Mouse (Mus musculus): ENCODE measurements at regions not wholly inside any gene's neighbourhood (a gene's known extent, or its start where the extent isn't known, plus 50 kb on each side); places are given as distances from the start of the nearest gene placed in this dataset.

GRCm38 (mm10) chr1:71913221-71913620 lies 260.2 kb upstream of the Fn1 start:
- no peak overlapping the region for H3K4me3 ChIP-seq (ENCODE audit: low read depth, low read length)
- 67% methylated on average over 5 of the region's 5 CpGs for WGBS
- no peaks in the 10 kb centered on the region for H3K4me1 ChIP-seq (ENCODE audit: control insufficient read depth, insufficient read depth, low read length)
- no peaks in the 10 kb centered on the region for H3K27me3 ChIP-seq (ENCODE audit: control insufficient read depth, insufficient read depth, low read length)
- H3K36me3 ChIP-seq (ENCODE audit: control insufficient read depth, insufficient read depth, low read length): no peaks in the 10 kb centered on the region
- no peak for ATAC-seq (ENCODE audit: insufficient number of reproducible peaks, low FRiP score, low TSS enrichment, low read depth)
- H3K4me2 ChIP-seq (ENCODE audit: low read depth, severe bottlenecking): no peak overlapping the region
- DNase-seq (ENCODE audit: low spot score): no peak
- no peak overlapping the region for H3K9ac ChIP-seq (ENCODE audit: low read length)
- H3K27ac ChIP-seq (replicated peaks; ENCODE audit: low read depth, low read length): no peak overlapping the region
- no peaks in the 10 kb centered on the region for H3K9me3 ChIP-seq (ENCODE audit: control insufficient read depth, low read length)

- Histone ChIP-seq H3K4me1 (ENCODE audit: control insufficient read depth, insufficient read depth, low read length) (no peaks in the 10 kb centered on the region), H3K4me2 (ENCODE audit: low read depth, severe bottlenecking) (no peak overlapping the region), H3K9ac (ENCODE audit: low read length) (no peak overlapping the region), H3K9me3 (ENCODE audit: control insufficient read depth, low read length) (no peaks in the 10 kb centered on the region), H3K27me3 (ENCODE audit: control insufficient read depth, insufficient read depth, low read length) (no peaks in the 10 kb centered on the region), H3K36me3 (ENCODE audit: control insufficient read depth, insufficient read depth, low read length) (no peaks in the 10 kb centered on the region), H3K27ac (replicated peaks; ENCODE audit: low read depth, low read length) (no peak overlapping the region), H3K4me3 (ENCODE audit: low read depth, low read length) (no peak overlapping the region)
- 26% methylated on average over 3 of the region's 3 CpGs for WGBS
- no peak for DNase-seq (ENCODE audit: low spot score)
- no peak for ATAC-seq (ENCODE audit: insufficient number of reproducible peaks, low FRiP score, low TSS enrichment, low read depth)
Observed at GRCm38 (mm10) chr1:71912441-71912840, 259.4 kb upstream of the Fn1 start.

GRCm38 (mm10) chr1:71910125-71910524 lies 257.1 kb upstream of the Fn1 start:
- WGBS: 84% methylated on average over 1 of the region's 1 CpGs
- DNase-seq (ENCODE audit: low spot score) (no peak), ATAC-seq (ENCODE audit: insufficient number of reproducible peaks, low FRiP score, low TSS enrichment, low read depth) (no peak)
- H3K4me1 ChIP-seq (ENCODE audit: control insufficient read depth, insufficient read depth, low read length): no peaks in the 10 kb centered on the region
- H3K9ac ChIP-seq (ENCODE audit: low read length): no peak overlapping the region
- no peak overlapping the region for H3K4me3 ChIP-seq (ENCODE audit: low read depth, low read length)
- H3K36me3 ChIP-seq (ENCODE audit: control insufficient read depth, insufficient read depth, low read length): no peaks in the 10 kb centered on the region
- no peaks in the 10 kb centered on the region for H3K27me3 ChIP-seq (ENCODE audit: control insufficient read depth, insufficient read depth, low read length)
- H3K27ac ChIP-seq (replicated peaks; ENCODE audit: low read depth, low read length): no peak overlapping the region
- H3K9me3 ChIP-seq (ENCODE audit: control insufficient read depth, low read length): no peaks in the 10 kb centered on the region
- H3K4me2 ChIP-seq (ENCODE audit: low read depth, severe bottlenecking): no peak overlapping the region

GRCm38 (mm10) chr1:71909508-71910124 lies 256.6 kb upstream of the Fn1 start:
- Histone ChIP-seq H3K4me2 (ENCODE audit: low read depth, severe bottlenecking) (no peak overlapping the region), H3K27me3 (ENCODE audit: control insufficient read depth, insufficient read depth, low read length) (no peaks in the 10 kb centered on the region), H3K9ac (ENCODE audit: low read length) (no peak overlapping the region), H3K27ac (replicated peaks; ENCODE audit: low read depth, low read length) (no peak overlapping the region), H3K36me3 (ENCODE audit: control insufficient read depth, insufficient read depth, low read length) (no peaks in the 10 kb centered on the region), H3K4me3 (ENCODE audit: low read depth, low read length) (no peak overlapping the region), H3K9me3 (ENCODE audit: control insufficient read depth, low read length) (no peaks in the 10 kb centered on the region), H3K4me1 (ENCODE audit: control insufficient read depth, insufficient read depth, low read length) (no peaks in the 10 kb centered on the region)
- WGBS: 74% methylated on average over 11 of the region's 11 CpGs
- DNase-seq (ENCODE audit: low spot score): no peak
- no peak for ATAC-seq (ENCODE audit: insufficient number of reproducible peaks, low FRiP score, low TSS enrichment, low read depth)

GRCm38 (mm10) chr1:71904376-71904948 lies 251.5 kb upstream of the Fn1 start:
- H3K4me3 ChIP-seq (ENCODE audit: low read depth, low read length): no peak overlapping the region
- DNase-seq (ENCODE audit: low spot score) (no peak), ATAC-seq (ENCODE audit: insufficient number of reproducible peaks, low FRiP score, low TSS enrichment, low read depth) (no peak)
- no peak overlapping the region for H3K9ac ChIP-seq (ENCODE audit: low read length)
- no peaks in the 10 kb centered on the region for H3K27me3 ChIP-seq (ENCODE audit: control insufficient read depth, insufficient read depth, low read length)
- H3K27ac ChIP-seq (replicated peaks; ENCODE audit: low read depth, low read length): no peak overlapping the region
- H3K36me3 ChIP-seq (ENCODE audit: control insufficient read depth, insufficient read depth, low read length): no peaks in the 10 kb centered on the region
- 87% methylated on average over 4 of the region's 4 CpGs for WGBS
- no peaks in the 10 kb centered on the region for H3K4me1 ChIP-seq (ENCODE audit: control insufficient read depth, insufficient read depth, low read length)
- no peaks in the 10 kb centered on the region for H3K9me3 ChIP-seq (ENCODE audit: control insufficient read depth, low read length)
- no peak overlapping the region for H3K4me2 ChIP-seq (ENCODE audit: low read depth, severe bottlenecking)

- Histone ChIP-seq H3K36me3 (ENCODE audit: control insufficient read depth, insufficient read depth, low read length) (no peaks in the 10 kb centered on the region), H3K27me3 (ENCODE audit: control insufficient read depth, insufficient read depth, low read length) (no peaks in the 10 kb centered on the region), H3K9ac (ENCODE audit: low read length) (no peak overlapping the region), H3K9me3 (ENCODE audit: control insufficient read depth, low read length) (no peaks in the 10 kb centered on the region), H3K4me1 (ENCODE audit: control insufficient read depth, insufficient read depth, low read length) (peaks cover 13% of the 10 kb centered on the region; the same call in 1 of the 2 replicates), H3K4me2 (ENCODE audit: low read depth, severe bottlenecking) (no peak overlapping the region), H3K27ac (replicated peaks; ENCODE audit: low read depth, low read length) (no peak overlapping the region), H3K4me3 (ENCODE audit: low read depth, low read length) (no peak overlapping the region)
- 77% methylated on average over 8 of the region's 9 CpGs for WGBS
- DNase-seq (ENCODE audit: low spot score): no peak
- ATAC-seq (ENCODE audit: insufficient number of reproducible peaks, low FRiP score, low TSS enrichment, low read depth): no peak
Observed at GRCm38 (mm10) chr1:71900106-71901074, 247.4 kb upstream of the Fn1 start.

GRCm38 (mm10) chr1:71899128-71899527 lies 246.1 kb upstream of the Fn1 start:
- WGBS: 74% methylated on average over 8 of the region's 8 CpGs
- H3K4me3 ChIP-seq (ENCODE audit: low read depth, low read length): no peak overlapping the region
- no peak for ATAC-seq (ENCODE audit: insufficient number of reproducible peaks, low FRiP score, low TSS enrichment, low read depth)
- DNase-seq (ENCODE audit: low spot score): no peak
- no peak overlapping the region for H3K4me2 ChIP-seq (ENCODE audit: low read depth, severe bottlenecking)
- H3K27me3 ChIP-seq (ENCODE audit: control insufficient read depth, insufficient read depth, low read length): no peaks in the 10 kb centered on the region
- no peaks in the 10 kb centered on the region for H3K9me3 ChIP-seq (ENCODE audit: control insufficient read depth, low read length)
- no peaks in the 10 kb centered on the region for H3K36me3 ChIP-seq (ENCODE audit: control insufficient read depth, insufficient read depth, low read length)
- H3K27ac ChIP-seq (replicated peaks; ENCODE audit: low read depth, low read length): no peak overlapping the region
- H3K9ac ChIP-seq (ENCODE audit: low read length): no peak overlapping the region
- peaks cover 13% of the 10 kb centered on the region; the same call in 1 of the 2 replicates for H3K4me1 ChIP-seq (ENCODE audit: control insufficient read depth, insufficient read depth, low read length)

- no peaks in the 10 kb centered on the region for H3K27me3 ChIP-seq (ENCODE audit: control insufficient read depth, insufficient read depth, low read length)
- H3K9me3 ChIP-seq (ENCODE audit: control insufficient read depth, low read length): no peaks in the 10 kb centered on the region
- H3K4me3 ChIP-seq (ENCODE audit: low read depth, low read length): no peak overlapping the region
- no peak for DNase-seq (ENCODE audit: low spot score)
- ATAC-seq (ENCODE audit: insufficient number of reproducible peaks, low FRiP score, low TSS enrichment, low read depth): no peak
- H3K4me1 ChIP-seq (ENCODE audit: control insufficient read depth, insufficient read depth, low read length): peaks cover 17% of the 10 kb centered on the region; the same call in 1 of the 2 replicates
- H3K36me3 ChIP-seq (ENCODE audit: control insufficient read depth, insufficient read depth, low read length): no peaks in the 10 kb centered on the region
- WGBS: 91% methylated on average over 6 of the region's 6 CpGs
- no peak overlapping the region for H3K4me2 ChIP-seq (ENCODE audit: low read depth, severe bottlenecking)
- no peak overlapping the region for H3K9ac ChIP-seq (ENCODE audit: low read length)
- H3K27ac ChIP-seq (replicated peaks; ENCODE audit: low read depth, low read length): no peak overlapping the region
Observed at GRCm38 (mm10) chr1:71898198-71898597, 245.2 kb upstream of the Fn1 start.
